Mouse (Mus musculus): ENCODE data around the gene Rpl32. TPM values are rescaled to one million over a fixed set of nuclear protein-coding genes. Genes with fewer than 3 reads are reported as not detected.
A peak's percentile ranks its signal among the peaks of the same experiment; 100 is the strongest.
"Not testable (repeated sequence)": the region's sequence is repeated elsewhere in the genome, so short reads cannot be mapped to it uniquely, and the experiment has no call there.

Rpl32 gene
- polyA plus RNA-seq, 2 experiments = 1,510 to 1,878 TPM

DNA sequence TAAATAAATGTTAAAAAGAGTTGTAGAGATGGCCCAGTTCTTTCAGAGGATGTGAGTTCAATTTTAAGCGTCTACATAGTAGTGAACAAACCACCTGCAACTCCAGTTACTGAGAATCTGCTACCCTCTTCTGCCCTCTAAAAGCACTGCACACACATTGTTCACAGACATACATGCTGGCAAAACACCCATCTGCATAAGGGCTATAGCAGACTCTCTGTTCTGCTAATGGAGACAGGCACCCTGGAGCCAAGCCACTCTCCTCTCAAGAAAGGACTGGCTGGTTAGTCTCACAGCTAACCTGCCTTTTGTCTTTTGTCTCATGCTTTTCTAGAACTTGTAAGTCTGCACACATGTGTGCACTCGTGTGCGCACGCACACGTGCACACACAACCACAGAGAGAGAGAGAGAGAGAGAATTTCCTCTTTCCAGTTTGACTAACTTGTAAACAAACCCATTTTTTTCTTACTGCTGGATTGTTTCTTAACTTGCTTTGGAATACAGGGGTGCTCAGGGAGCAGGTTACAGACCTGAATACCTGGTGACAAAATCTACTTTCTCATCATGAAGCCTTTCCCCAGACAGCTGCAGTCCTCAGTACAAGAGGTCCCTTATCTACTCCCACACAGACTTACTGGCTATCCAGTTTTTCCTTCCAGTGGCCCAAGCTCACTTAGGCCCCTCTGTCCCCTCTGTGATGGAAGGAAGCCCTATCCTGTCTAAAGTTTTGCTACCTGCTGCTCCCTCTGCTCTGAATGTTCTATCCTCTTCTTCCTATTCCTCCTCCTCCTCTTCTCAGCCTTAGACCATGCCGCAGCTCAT, 22.4 kb upstream of the Rpl32 start:
- Histone ChIP-seq H3K4me1 (replicated peaks; ENCODE audit: control insufficient read depth in 2 of 2, insufficient read depth in 2 of 2, low read length in 1 of 2) (peaks cover 7 to 17% of the 10 kb centered on the region in 2 experiments), H3K27ac (no peak overlapping the region; the same call in 1 of the 2 replicates), H3K4me2 (ENCODE audit: low read depth) (no peak overlapping the region), H3K9ac (replicated peaks) (no peak overlapping the region), H3K9me3 (ENCODE audit: control insufficient read depth, low read length) (no peaks in the 10 kb centered on the region), H3K36me3 (replicated peaks; ENCODE audit: control insufficient read depth, insufficient read depth, low read depth) (no peaks in the 10 kb centered on the region), H3K4me3 (ENCODE audit: insufficient read depth in 1 of 2, low read depth in 2 of 2, low read length in 2 of 2) (no peak overlapping the region), H3K27me3 (ENCODE audit: control insufficient read depth, insufficient read depth, low read length) (no peaks in the 10 kb centered on the region)
- ATAC-seq (ENCODE audit: insufficient read depth) = peak; percentile 49; the same call in 1 of the 2 replicates
- no peak for DNase-seq (ENCODE audit: low read depth in 3 of 3, low spot score in 3 of 3)
- TF ChIP-seq EP300 (IDR thresholded peaks at IDR 0.05; ENCODE audit: low read depth) (0 out of 2 replicates have a peak, but pooled peaks have one; percentile 10), CTCF (IDR thresholded peaks at IDR 0.05; ENCODE audit: low read depth) (0 out of 2 replicates have a peak, but pooled peaks have one; percentile 8)
- 65% methylated on average over 6 of the region's 6 CpGs for WGBS (ENCODE audit: insufficient replicate concordance)

DNA sequence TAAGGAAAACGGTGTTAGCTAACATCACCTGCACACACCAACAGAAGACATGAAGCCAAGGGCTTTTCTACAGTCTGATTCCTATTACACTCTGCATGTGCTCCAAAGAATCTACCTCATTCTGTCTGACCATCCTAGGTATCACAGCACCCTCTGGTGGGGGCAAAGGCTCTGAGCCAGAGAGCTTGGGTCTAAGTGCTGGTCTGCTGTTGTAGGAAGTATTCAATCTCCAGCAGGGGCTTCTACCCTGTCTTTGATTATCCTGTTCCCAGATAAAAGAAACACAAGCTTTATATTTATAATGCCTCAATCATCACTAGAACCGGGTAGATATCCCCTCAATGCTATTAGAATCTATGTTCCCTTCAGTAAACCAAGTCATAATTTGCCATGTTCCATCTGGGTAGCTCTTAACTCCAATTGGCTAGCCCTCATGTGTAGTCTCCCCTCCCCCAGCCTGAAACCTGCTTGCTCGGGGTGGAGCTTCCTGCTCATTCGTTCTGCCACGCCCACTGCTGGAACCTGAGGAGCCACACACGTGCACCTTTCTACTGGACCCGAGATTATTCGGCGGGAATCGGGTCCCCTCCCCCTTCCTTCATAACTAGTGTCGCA, 15.4 kb upstream of the Rpl32 start:
- H3K27me3 ChIP-seq (ENCODE audit: control insufficient read depth, insufficient read depth, low read length); H3K9me3 ChIP-seq (ENCODE audit: control insufficient read depth, low read length); H3K9ac ChIP-seq (replicated peaks); H3K36me3 ChIP-seq (replicated peaks; ENCODE audit: control insufficient read depth, insufficient read depth, low read depth): not testable (repeated sequence)
- peaks cover 18 to 29% of the 10 kb centered on the region in 2 experiments for H3K4me1 ChIP-seq (replicated peaks; ENCODE audit: control insufficient read depth in 2 of 2, insufficient read depth in 2 of 2, low read length in 1 of 2)
- peak; percentile 95 for ATAC-seq (ENCODE audit: insufficient read depth)
- 0% methylated on average over 5 of the region's 11 CpGs for WGBS (ENCODE audit: insufficient replicate concordance)
- peak; percentile 36 to 81 (median 77) for DNase-seq (ENCODE audit: low read depth in 3 of 3, low spot score in 3 of 3)
- H3K27ac ChIP-seq = peak overlapping the region; percentile 0
- TF ChIP-seq CTCF (IDR thresholded peaks at IDR 0.05; ENCODE audit: low read depth) = peak; percentile 79
- H3K4me2 ChIP-seq (ENCODE audit: low read depth) = peak overlapping the region; percentile 49
- peak overlapping the region in 1 of 2 experiments; percentile 7; a peak in 1 of 4 replicates for H3K4me3 ChIP-seq (ENCODE audit: insufficient read depth in 1 of 2, low read depth in 2 of 2, low read length in 2 of 2)

DNA sequence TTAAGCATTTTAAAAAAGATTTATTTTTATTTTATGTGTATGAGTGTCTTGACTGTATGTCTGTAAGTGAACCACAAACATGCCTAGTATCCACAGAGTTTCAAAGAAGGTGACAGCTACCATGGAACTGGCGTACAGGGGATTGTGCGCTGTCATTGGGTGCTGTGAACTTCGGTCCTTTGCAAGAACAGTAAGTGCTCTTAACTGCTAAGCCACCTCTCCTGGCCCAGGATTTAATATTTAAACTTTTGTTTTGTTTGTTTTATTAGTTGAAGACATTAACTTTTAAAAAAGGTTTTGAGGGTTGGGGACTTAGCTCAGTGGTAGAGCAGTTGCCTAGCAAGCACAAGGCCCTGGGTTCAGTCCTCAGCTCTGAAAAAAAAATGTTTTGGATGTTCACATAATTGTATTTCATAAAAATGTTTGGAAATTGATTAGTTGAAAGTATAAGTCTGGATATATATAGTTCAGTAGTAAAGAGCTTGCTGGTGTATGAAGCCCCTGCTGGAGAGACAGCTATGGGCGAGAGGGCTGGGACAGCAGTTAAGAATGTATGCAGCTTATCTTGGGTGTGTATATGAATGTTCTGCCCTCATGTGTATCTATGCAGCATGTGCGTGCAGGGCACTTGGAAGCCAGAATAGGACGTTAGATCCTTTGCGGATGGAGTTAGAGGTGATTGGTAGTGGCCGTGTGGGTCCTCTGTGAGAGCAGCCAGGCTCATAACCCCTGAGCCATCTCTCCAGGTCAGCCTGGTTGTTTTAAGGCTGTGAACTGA, 12.9 kb upstream of the Rpl32 start:
- Histone ChIP-seq H3K36me3 (replicated peaks; ENCODE audit: control insufficient read depth, insufficient read depth, low read depth) (no peaks in the 10 kb centered on the region), H3K27me3 (ENCODE audit: control insufficient read depth, insufficient read depth, low read length) (no peaks in the 10 kb centered on the region), H3K9me3 (ENCODE audit: control insufficient read depth, low read length) (no peaks in the 10 kb centered on the region), H3K4me3 (ENCODE audit: insufficient read depth in 1 of 2, low read depth in 2 of 2, low read length in 2 of 2) (no peak overlapping the region), H3K4me1 (replicated peaks; ENCODE audit: control insufficient read depth in 2 of 2, insufficient read depth in 2 of 2, low read length in 1 of 2) (peaks cover 18 to 29% of the 10 kb centered on the region in 2 experiments), H3K27ac (no peak overlapping the region; the same call in 1 of the 2 replicates), H3K4me2 (ENCODE audit: low read depth) (peak overlapping the region; percentile 35; the same call in 1 of the 2 replicates), H3K9ac (replicated peaks) (no peak overlapping the region; the same call in 1 of the 2 replicates)
- peak; percentile 63 for ATAC-seq (ENCODE audit: insufficient read depth)
- 49% methylated on average over 8 of the region's 8 CpGs for WGBS (ENCODE audit: insufficient replicate concordance)
- peak; percentile 27; the same call in 1 of the 2 replicates for TF ChIP-seq CTCF (IDR thresholded peaks at IDR 0.05; ENCODE audit: low read depth)
- TF ChIP-seq EP300 (IDR thresholded peaks at IDR 0.05; ENCODE audit: low read depth) = no peak
- DNase-seq (ENCODE audit: low read depth in 3 of 3, low spot score in 3 of 3) = no peak

DNA sequence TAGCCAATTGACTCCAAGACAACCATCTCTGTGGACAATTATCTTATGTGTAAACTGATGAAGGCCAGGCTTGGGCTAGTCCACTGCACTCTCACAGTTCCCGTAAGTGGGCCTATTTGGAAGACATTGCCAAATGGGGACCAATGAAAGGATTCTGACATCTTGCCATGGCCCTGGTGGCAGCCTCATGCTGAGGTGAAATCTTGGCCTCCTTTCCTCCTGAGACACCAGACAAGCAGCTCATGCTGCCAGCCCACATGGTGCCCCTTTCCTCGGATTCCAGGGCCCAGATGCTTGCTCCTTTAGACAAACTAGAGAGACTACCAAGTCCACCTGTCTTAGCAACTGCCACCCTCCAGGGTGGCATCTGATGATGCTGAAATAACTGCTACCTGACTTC, 9.6 kb upstream of the Rpl32 start:
- Histone ChIP-seq H3K4me1 (replicated peaks; ENCODE audit: control insufficient read depth in 2 of 2, insufficient read depth in 2 of 2, low read length in 1 of 2) (peaks cover 19 to 31% of the 10 kb centered on the region in 2 experiments), H3K4me3 (ENCODE audit: insufficient read depth in 1 of 2, low read depth in 2 of 2, low read length in 2 of 2) (no peak overlapping the region), H3K4me2 (ENCODE audit: low read depth) (no peak overlapping the region), H3K27ac (no peak overlapping the region), H3K9ac (replicated peaks) (no peak overlapping the region), H3K36me3 (replicated peaks; ENCODE audit: control insufficient read depth, insufficient read depth, low read depth) (no peaks in the 10 kb centered on the region), H3K9me3 (ENCODE audit: control insufficient read depth, low read length) (no peaks in the 10 kb centered on the region), H3K27me3 (ENCODE audit: control insufficient read depth, insufficient read depth, low read length) (no peaks in the 10 kb centered on the region)
- DNase-seq (ENCODE audit: low read depth in 3 of 3, low spot score in 3 of 3) = no peak
- TF ChIP-seq EP300 (IDR thresholded peaks at IDR 0.05; ENCODE audit: low read depth) (no peak), CTCF (IDR thresholded peaks at IDR 0.05; ENCODE audit: low read depth) (no peak)
- WGBS (ENCODE audit: insufficient replicate concordance) = 65% methylated on average over 2 of the region's 2 CpGs
- no peak for ATAC-seq (ENCODE audit: insufficient read depth)

Data from liver, embryonic 14.5 days (tissue).